Mouse (Mus musculus) thymus, adult 2 months (tissue): ENCODE measurements around the gene Chst7.

Experiments
- CTCF ChIP-seq: fragments of 200-500 bp; IDR thresholded peaks from 2 replicates; pipeline ENCODE4 v1.5.1; 2012; ENCODE audit warnings: mild to moderate bottlenecking, control low read depth, low read length, moderate library complexity, borderline replicate concordance; ENCODE audit not compliant: control insufficient read depth, poor library complexity, insufficient read depth; ENCODE audit errors: extremely low read depth
- POLR2A ChIP-seq: fragments of 200-500 bp; IDR thresholded peaks from 2 replicates; pipeline ENCODE4 v1.6.1; 2012; ENCODE audit warnings: mild to moderate bottlenecking, low read length, control low read depth, moderate library complexity; ENCODE audit not compliant: control insufficient read depth, poor library complexity, insufficient read depth; ENCODE audit errors: extremely low read depth

GRCm38 (mm10) chrX:20066636-20067035, 7.3 kb downstream of the Chst7 start:
- no peak for TF ChIP-seq CTCF
- TF ChIP-seq POLR2A: no peak
